Comparison of ENCODE assay signal across 8 mouse cellular contexts in genomic region chr12:95631029-95631428, GRCm38 (mm10).
DNase-seq lines count a peak whose midpoint lies in the region; ATAC-seq and TF ChIP-seq lines count a peak whose summit lies in the region.

No protein-coding gene starts in this region.

- H3K4me3 ChIP-seq in heart, embryonic 12.5 days, result no peak overlapping the region
- H3K4me3 ChIP-seq in lung, embryonic 14.5 days (ENCODE audit: low read depth, low read length), result no peak overlapping the region
- H3K4me3 ChIP-seq in midbrain, embryonic 13.5 days (replicated peaks), result no peak overlapping the region
- H3K4me3 ChIP-seq in hindbrain, embryonic 14.5 days (replicated peaks; ENCODE audit: low read length), result no peak overlapping the region

- no peaks in the 10 kb centered on the region for H3K9me3 ChIP-seq in heart, embryonic 12.5 days (replicated peaks)
- no peaks in the 10 kb centered on the region for H3K9me3 ChIP-seq in lung, embryonic 14.5 days (ENCODE audit: low read depth, low read length)
- H3K9me3 ChIP-seq in midbrain, embryonic 13.5 days, result no peaks in the 10 kb centered on the region
- H3K9me3 ChIP-seq in hindbrain, embryonic 14.5 days (ENCODE audit: control insufficient read depth, low read length), result no peaks in the 10 kb centered on the region

- no peak for ATAC-seq in heart, embryonic 12.5 days (ENCODE audit: insufficient number of reproducible peaks, low FRiP score)
- no peak for ATAC-seq in lung, embryonic 14.5 days (ENCODE audit: insufficient read depth)
- no peak for ATAC-seq in midbrain, embryonic 13.5 days
- ATAC-seq in hindbrain, embryonic 14.5 days (ENCODE audit: low FRiP score), result no peak

- intact Hi-C loops in gastrocnemius, postnatal 36 days (cut with DNase I), result no loop called here

- no peaks in the 10 kb centered on the region for H3K36me3 ChIP-seq in heart, embryonic 12.5 days
- no peaks in the 10 kb centered on the region for H3K36me3 ChIP-seq in lung, embryonic 14.5 days (ENCODE audit: insufficient read depth)
- H3K36me3 ChIP-seq in midbrain, embryonic 13.5 days, result no peaks in the 10 kb centered on the region
- H3K36me3 ChIP-seq in hindbrain, embryonic 14.5 days (replicated peaks; ENCODE audit: control insufficient read depth, insufficient read depth), result no peaks in the 10 kb centered on the region

- H3K9ac ChIP-seq in heart, embryonic 12.5 days, result no peak overlapping the region
- no peak overlapping the region for H3K9ac ChIP-seq in lung, embryonic 14.5 days
- no peak overlapping the region for H3K9ac ChIP-seq in midbrain, embryonic 13.5 days (replicated peaks)
- H3K9ac ChIP-seq in hindbrain, embryonic 14.5 days, result no peak overlapping the region

- H3K27me3 ChIP-seq in heart, embryonic 12.5 days (replicated peaks), result no peaks in the 10 kb centered on the region
- H3K27me3 ChIP-seq in lung, embryonic 14.5 days (ENCODE audit: insufficient read depth, low read length), result no peaks in the 10 kb centered on the region
- H3K27me3 ChIP-seq in midbrain, embryonic 13.5 days, result no peaks in the 10 kb centered on the region
- no peaks in the 10 kb centered on the region for H3K27me3 ChIP-seq in hindbrain, embryonic 14.5 days (ENCODE audit: control insufficient read depth, insufficient read depth, low read length)

- peak; percentile 78 to 80 for DNase-seq in heart, adult 18-20 months
- peak; percentile 84 for DNase-seq in NIH3T3 (ENCODE audit: low read depth)
- peak; percentile 14 to 70 for DNase-seq in gastrocnemius, postnatal 36 days
- DNase-seq in lung, embryonic 14.5 days, result peak; percentile 62
- no peak for DNase-seq in spleen, postnatal 10 days (ENCODE audit: low spot score in 2 of 2)
- no peak for DNase-seq in hindbrain, embryonic 14.5 days (ENCODE audit: low spot score)

- H3K27ac ChIP-seq in heart, embryonic 12.5 days (ENCODE audit: poor library complexity, severe bottlenecking), result no peak overlapping the region
- H3K27ac ChIP-seq in lung, embryonic 14.5 days (ENCODE audit: low read depth), result no peak overlapping the region
- no peak overlapping the region for H3K27ac ChIP-seq in midbrain, embryonic 13.5 days
- no peak overlapping the region for H3K27ac ChIP-seq in hindbrain, embryonic 14.5 days

- WGBS in heart, embryonic 12.5 days, result 67% methylated on average over 1 of the region's 1 CpGs
- 82% methylated on average over 1 of the region's 1 CpGs for WGBS in lung, embryonic 14.5 days
- WGBS in midbrain, embryonic 13.5 days, result 79% methylated on average over 1 of the region's 1 CpGs
- 90% methylated on average over 1 of the region's 1 CpGs for WGBS in hindbrain, embryonic 14.5 days

- no peak for TF ChIP-seq CTCF in lung, embryonic 14.5 days (IDR thresholded peaks at IDR 0.05; ENCODE audit: low read depth)

- no peak overlapping the region for H3K4me2 ChIP-seq in heart, embryonic 12.5 days
- no peak overlapping the region for H3K4me2 ChIP-seq in lung, embryonic 14.5 days
- no peak overlapping the region for H3K4me2 ChIP-seq in midbrain, embryonic 13.5 days (replicated peaks)
- no peak overlapping the region for H3K4me2 ChIP-seq in hindbrain, embryonic 14.5 days (replicated peaks)

- no peaks in the 10 kb centered on the region for H3K4me1 ChIP-seq in heart, embryonic 12.5 days (replicated peaks)
- H3K4me1 ChIP-seq in lung, embryonic 14.5 days (ENCODE audit: insufficient read depth), result no peaks in the 10 kb centered on the region
- H3K4me1 ChIP-seq in midbrain, embryonic 13.5 days (replicated peaks), result no peaks in the 10 kb centered on the region
- H3K4me1 ChIP-seq in hindbrain, embryonic 14.5 days (replicated peaks; ENCODE audit: control insufficient read depth, insufficient read depth, low read length), result no peaks in the 10 kb centered on the region

Comparison
In these comparisons a context has a peak if more than half of its experiments do, and no peak if none do; other contexts are left out.
1. DNase-seq: peak in heart, adult 18-20 months (2 of 2), NIH3T3 (single experiment), gastrocnemius, postnatal 36 days (2 of 2) and lung, embryonic 14.5 days (single experiment); none in spleen, postnatal 10 days (0 of 2) and hindbrain, embryonic 14.5 days (single experiment).